In genomic region chr7:35056999-35057398, GRCm38 (mm10) we compare ENCODE assay signal across 8 mouse cellular contexts. TPM values are rescaled to one million over a fixed set of nuclear protein-coding genes. Genes with fewer than 3 reads are reported as not detected.
DNase-seq lines count a peak whose midpoint lies in the region; ATAC-seq lines count a peak whose summit lies in the region.

No protein-coding gene starts in this region.

- peak; percentile 90 for DNase-seq in heart, adult 11 months
- DNase-seq in heart, adult 18-20 months: no peak
- peak; percentile 33 for DNase-seq in c-Kit-positive CD71-negative TER-119-negative erythroid progenitor cells, embryonic 14.5 days (ENCODE audit: low read depth)
- DNase-seq in hindbrain, embryonic 11.5 days (ENCODE audit: low spot score): no peak
- DNase-seq in lung, postnatal 14 days: peak; percentile 32
- no peak for DNase-seq in yolk sac, embryonic 10.5 days (ENCODE audit: low spot score)
- DNase-seq in left cerebral cortex, postnatal 10 days (ENCODE audit: extremely low spot score in 1 of 2, low spot score in 2 of 2): no peak
- DNase-seq in T-cell, adult 2 months (ENCODE audit: low spot score): no peak

- peak overlapping the region; percentile 49 for H3K9ac ChIP-seq in hindbrain, embryonic 11.5 days (ENCODE audit: low read depth, low read length)

- H3K9me3 ChIP-seq in hindbrain, embryonic 11.5 days (ENCODE audit: control insufficient read depth, low read length): no peaks in the 10 kb centered on the region

- H3K4me3 ChIP-seq in hindbrain, embryonic 11.5 days (ENCODE audit: low read depth, low read length): peak overlapping the region; percentile 87

- H3K27ac ChIP-seq in hindbrain, embryonic 11.5 days (ENCODE audit: low read depth, low read length): no peak overlapping the region

- no peaks in the 10 kb centered on the region for H3K4me1 ChIP-seq in hindbrain, embryonic 11.5 days (replicated peaks; ENCODE audit: control insufficient read depth, insufficient read depth, low read length)

- H3K27me3 ChIP-seq in hindbrain, embryonic 11.5 days (ENCODE audit: control insufficient read depth, insufficient read depth, low read length): no peaks in the 10 kb centered on the region

- H3K4me2 ChIP-seq in hindbrain, embryonic 11.5 days (replicated peaks; ENCODE audit: low read depth, low read length): peak overlapping the region; percentile 59

- ATAC-seq in hindbrain, embryonic 11.5 days (ENCODE audit: low FRiP score): no peak

- no peaks in the 10 kb centered on the region for H3K36me3 ChIP-seq in hindbrain, embryonic 11.5 days (ENCODE audit: control insufficient read depth, insufficient read depth, low read length)

- intact Hi-C loops in left cerebral cortex, postnatal 10 days (cut with DNase I): loop anchor here (10.0 kb wide), 1 partner anchor 58 kb away; the partner anchor contains the start of gene Cebpa

- 27% methylated on average over 10 of the region's 10 CpGs for WGBS in hindbrain, embryonic 11.5 days

RNA-seq across cellular contexts. Expression of gene Cebpg, which starts 0.6 kb away (rescaled TPM):
- 10 to 100 TPM; 25.4 to 25.5 TPM for total RNA-seq in heart, adult 18-20 months (2021)
- 37.8 and 39.3 TPM in 2 replicates for polyA plus RNA-seq in hindbrain, embryonic 11.5 days (2014; fragmentation: Nextera tagmentation; extraction: Ambion mirVana)
- total RNA-seq in left cerebral cortex, postnatal 10 days (2021): 10 to 100 TPM; 24.2 to 25.2 TPM

Comparison
In these comparisons a context has a peak if more than half of its experiments do, and no peak if none do; other contexts are left out.
1. DNase-seq: peak in heart, adult 11 months (single experiment), c-Kit-positive CD71-negative TER-119-negative erythroid progenitor cells, embryonic 14.5 days (single experiment) and lung, postnatal 14 days (single experiment); none in heart, adult 18-20 months (0 of 2), hindbrain, embryonic 11.5 days (single experiment), yolk sac, embryonic 10.5 days (single experiment), left cerebral cortex, postnatal 10 days (0 of 2) and T-cell, adult 2 months (single experiment).